Mouse (Mus musculus) stomach, postnatal 0 days (tissue): Measurements from ENCODE around the gene Olfr1346. TPM values are rescaled to one million over a fixed set of nuclear protein-coding genes. Genes with fewer than 3 reads are reported as not detected.
"Not testable (repeated sequence)": the region's sequence is repeated elsewhere in the genome, so short reads cannot be mapped to it uniquely, and the experiment has no call there.

Experiments used
- ATAC-seq: fragments of 200-750 bp; cut with Nextera tagmentation; 2 replicates; pipeline ENCODE4 v1.8.0; 2017; ENCODE audit not compliant: low FRiP score, low TSS enrichment
- DNase-seq: peaks from one replicate; pipeline ENCODE4 v3.0.0-alpha.2; 2016; ENCODE audit warnings: low spot score
- H3K27ac ChIP-seq: fragments of 300-500 bp; sonication (generic); replicated peaks from 2 replicates; pipeline ENCODE4 v1.5.1; 2014; ENCODE audit warnings: mild to moderate bottlenecking, control low read depth
- H3K27me3 ChIP-seq: fragments of 300-500 bp; sonication (generic); 2 replicates; pipeline ENCODE4 v1.6.1; 2014; ENCODE audit warnings: low read length; ENCODE audit not compliant: control insufficient read depth, insufficient read depth
- H3K36me3 ChIP-seq: fragments of 300-500 bp; sonication (generic); 2 replicates; pipeline ENCODE4 v1.6.1; 2014; ENCODE audit warnings: low read length, mixed read lengths; ENCODE audit not compliant: control insufficient read depth, insufficient read depth
- H3K4me1 ChIP-seq: fragments of 300-500 bp; sonication (generic); replicated peaks from 2 replicates; pipeline ENCODE4 v1.6.1; 2014; ENCODE audit warnings: antibody characterized with exemption; ENCODE audit not compliant: control insufficient read depth, insufficient read depth
- H3K4me2 ChIP-seq: fragments of 300-500 bp; sonication (generic); replicated peaks from 2 replicates; pipeline ENCODE4 v1.6.1; 2014; ENCODE audit warnings: low read depth, mild to moderate bottlenecking, control low read depth, moderate library complexity
- H3K4me3 ChIP-seq: fragments of 300-500 bp; sonication (generic); 2 replicates; pipeline ENCODE4 v1.5.1; 2014; ENCODE audit warnings: low read depth, low read length, control low read depth
- H3K9ac ChIP-seq: fragments of 300-500 bp; sonication (generic); 2 replicates; pipeline ENCODE4 v1.6.1; 2014; ENCODE audit warnings: mild to moderate bottlenecking, low read length, control low read depth, mixed read lengths
- H3K9me3 ChIP-seq: fragments of 300-500 bp; sonication (generic); 2 replicates; pipeline ENCODE4 v1.6.1; 2016; ENCODE audit warnings: low read length; ENCODE audit not compliant: control insufficient read depth
- CTCF ChIP-seq: IDR thresholded peaks from 2 replicates; pipeline ENCODE4 v1.5.1; 2016; ENCODE audit warnings: antibody characterized with exemption, low read depth, mild to moderate bottlenecking, moderate library complexity
- EP300 ChIP-seq: optimal IDR thresholded peaks from 2 replicates; pipeline ENCODE3; 2016; ENCODE audit warnings: antibody characterized with exemption
- WGBS: fragments of 180-500 bp; shearing (Covaris S2); extraction: QIAGEN DNeasy Blood & Tissue Kit; methylation state at CpG from one replicate; pipeline ENCODE4 v1.1.7; 2014; 5-methylcytosine and 5-hydroxymethylcytosine counted together
- polyA plus RNA-seq: library from polyadenylated mRNA; unstranded; fragments of >200 nt; fragmentation: Nextera tagmentation; extraction: Ambion mirVana; gene quantifications from 2 replicates; pipeline ENCODE4 v1.2.1, GENCODE M21; 2015

The Olfr1346 gene
- polyA plus RNA-seq, 1 experiment from 2014 or later, result not detected

DNA sequence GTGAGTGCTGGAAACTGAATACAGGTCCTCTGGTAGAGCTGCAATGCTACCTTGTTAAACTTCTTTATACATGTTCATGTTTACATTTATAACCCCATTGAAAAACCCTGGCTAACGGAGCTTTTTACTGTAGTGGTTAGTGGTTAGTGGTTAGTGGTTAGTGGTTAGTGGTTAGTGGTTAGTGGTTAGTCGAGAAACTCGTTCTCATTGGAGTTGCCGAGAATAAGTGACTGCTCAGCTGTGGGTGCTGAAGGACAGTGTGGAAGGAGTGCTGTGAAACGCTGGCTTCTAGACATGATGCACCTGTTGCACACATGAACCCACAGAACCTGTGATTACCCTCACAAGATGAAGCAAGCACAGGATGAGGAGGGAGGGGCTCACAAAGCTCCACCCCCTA lies 19.1 kb upstream of the Olfr1346 start:
- no peak for ATAC-seq
- 82% methylated on average over 5 of the region's 5 CpGs for WGBS
- Histone ChIP-seq H3K4me1 (no peaks in the 10 kb centered on the region), H3K27ac (no peak overlapping the region), H3K36me3 (no peaks in the 10 kb centered on the region), H3K4me3 (no peak overlapping the region), H3K9me3 (no peaks in the 10 kb centered on the region), H3K4me2 (no peak overlapping the region), H3K27me3 (no peaks in the 10 kb centered on the region), H3K9ac (no peak overlapping the region)
- TF ChIP-seq CTCF (no peak), EP300 (no peak)
- DNase-seq, result no peak

DNA sequence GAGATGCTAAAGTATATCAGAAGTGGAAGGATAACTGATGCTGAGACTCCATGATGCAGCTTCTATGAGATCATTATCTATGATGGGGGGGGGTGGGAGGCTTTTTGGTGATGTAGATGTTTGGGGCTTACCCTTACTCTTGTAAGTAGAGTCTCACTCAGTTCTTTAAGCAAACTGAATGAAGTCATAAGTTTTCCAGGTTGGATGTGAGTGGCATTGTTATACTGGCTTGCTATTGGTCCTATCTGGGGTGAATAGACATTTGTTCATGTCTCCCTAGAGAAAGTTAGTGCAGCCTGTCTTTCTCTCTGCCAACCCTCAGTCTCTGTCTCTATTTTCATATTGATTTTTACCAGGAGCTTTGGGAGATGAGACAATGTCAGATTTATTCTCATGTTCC lies 11.0 kb upstream of the Olfr1346 start, which contains the start of gene Olfr1336:
TSS of gene Olfr1336 (plus strand) at position 301 of the 400 bp plus-strand sequence.
- Histone ChIP-seq H3K36me3 (no peaks in the 10 kb centered on the region), H3K27ac (no peak within 1 kb of the TSS), H3K27me3 (no peaks in the 10 kb centered on the region), H3K9ac (no peak within 1 kb of the TSS), H3K4me2 (no peak within 1 kb of the TSS), H3K4me1 (no peaks in the 10 kb centered on the region), H3K9me3 (no peaks in the 10 kb centered on the region), H3K4me3 (no peak within 1 kb of the TSS)
- ATAC-seq (no peak), DNase-seq (no peak)
- TF ChIP-seq EP300, result no peak
- TF ChIP-seq CTCF, result no peak

DNA sequence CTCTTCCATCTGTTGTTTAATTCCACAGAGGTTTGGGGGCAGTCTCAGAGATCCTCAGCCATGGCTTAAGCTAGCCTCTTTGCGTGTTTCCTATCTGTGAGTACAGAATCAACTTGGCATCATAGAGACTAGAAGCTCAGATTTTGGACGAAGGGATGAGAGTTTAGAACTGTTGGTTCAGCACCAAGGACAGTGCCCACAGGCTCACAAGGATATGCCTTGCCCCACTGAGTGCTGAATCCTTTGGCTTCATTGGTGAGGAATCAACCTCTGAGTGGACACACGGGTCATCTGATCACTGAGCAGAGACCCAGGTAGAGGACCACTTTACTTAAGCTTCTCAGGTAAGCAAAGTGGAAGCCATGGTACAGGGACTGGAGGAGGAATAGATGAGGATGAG lies 10.5 kb upstream of the Olfr1346 start:
- no peaks in the 10 kb centered on the region for H3K27me3 ChIP-seq
- no peak for TF ChIP-seq EP300
- no peak for TF ChIP-seq CTCF
- DNase-seq, result no peak
- no peak overlapping the region for H3K4me3 ChIP-seq
- H3K4me2 ChIP-seq, result no peak overlapping the region
- H3K4me1 ChIP-seq, result no peaks in the 10 kb centered on the region
- no peak overlapping the region for H3K27ac ChIP-seq
- H3K9ac ChIP-seq, result no peak overlapping the region
- H3K36me3 ChIP-seq, result no peaks in the 10 kb centered on the region
- WGBS, result 41% methylated on average over 3 of the region's 3 CpGs
- no peak for ATAC-seq
- H3K9me3 ChIP-seq, result no peaks in the 10 kb centered on the region

GRCm38 (mm10) chr7:6477633-6478032 lies 10.7 kb downstream of the Olfr1346 start:
- H3K4me2 ChIP-seq, H3K9me3 ChIP-seq, H3K4me3 ChIP-seq, H3K27ac ChIP-seq, H3K4me1 ChIP-seq, H3K27me3 ChIP-seq, H3K36me3 ChIP-seq, ATAC-seq, H3K9ac ChIP-seq, DNase-seq: not testable (repeated sequence)
- 48% methylated on average over 2 of the region's 2 CpGs for WGBS

GRCm38 (mm10) chr7:6486841-6487240 lies 19.9 kb downstream of the Olfr1346 start, which contains the start of gene Olfr5:
TSS of gene Olfr5 (minus strand) at chr7:6486941.
- H3K36me3 ChIP-seq, result no peaks in the 10 kb centered on the region
- H3K27me3 ChIP-seq, result no peaks in the 10 kb centered on the region
- DNase-seq, result no peak
- TF ChIP-seq EP300 (no peak), CTCF (no peak)
- no peak within 1 kb of the TSS for H3K4me3 ChIP-seq
- no peak within 1 kb of the TSS for H3K27ac ChIP-seq
- H3K9ac ChIP-seq, result no peak within 1 kb of the TSS
- no peak within 1 kb of the TSS for H3K4me2 ChIP-seq
- WGBS, result 14% methylated on average over 2 of the region's 2 CpGs
- no peaks in the 10 kb centered on the region for H3K9me3 ChIP-seq
- ATAC-seq, result no peak
- no peaks in the 10 kb centered on the region for H3K4me1 ChIP-seq

DNA sequence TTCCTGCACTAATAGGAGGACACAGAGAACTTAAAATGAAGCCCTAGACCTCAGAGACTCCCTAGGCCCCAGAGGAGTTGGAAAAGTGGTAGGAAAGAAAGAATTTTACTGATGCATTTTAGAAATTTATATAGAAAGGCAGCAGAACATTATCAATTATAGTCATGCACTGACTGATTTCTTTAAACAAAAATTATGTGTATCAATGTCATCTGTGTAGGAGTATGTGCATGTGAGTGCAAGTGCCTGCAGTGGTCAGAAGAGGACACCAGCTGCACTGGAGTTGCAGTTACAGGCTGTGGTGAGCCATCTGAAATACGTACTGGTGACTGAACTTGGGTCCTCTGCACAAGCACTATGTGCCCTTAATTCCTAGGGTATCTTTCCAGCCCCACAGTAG lies 32.8 kb downstream of the Olfr1346 start, which contains the start of gene Olfr1347:
TSS of gene Olfr1347 (minus strand) at position 101 of the 400 bp plus-strand sequence.
- DNase-seq, result no peak
- no peaks in the 10 kb centered on the region for H3K9me3 ChIP-seq
- TF ChIP-seq EP300, result no peak
- TF ChIP-seq CTCF, result no peak
- no peak within 1 kb of the TSS for H3K27ac ChIP-seq
- no peaks in the 10 kb centered on the region for H3K4me1 ChIP-seq
- H3K36me3 ChIP-seq, result no peaks in the 10 kb centered on the region
- H3K4me3 ChIP-seq, result no peak within 1 kb of the TSS
- 52% methylated on average over 1 of the region's 1 CpGs for WGBS
- H3K9ac ChIP-seq, result no peak within 1 kb of the TSS
- no peak within 1 kb of the TSS for H3K4me2 ChIP-seq
- no peak for ATAC-seq
- no peaks in the 10 kb centered on the region for H3K27me3 ChIP-seq
